Comparison of ENCODE assay signal across 8 mouse cellular contexts in the genomic region with DNA sequence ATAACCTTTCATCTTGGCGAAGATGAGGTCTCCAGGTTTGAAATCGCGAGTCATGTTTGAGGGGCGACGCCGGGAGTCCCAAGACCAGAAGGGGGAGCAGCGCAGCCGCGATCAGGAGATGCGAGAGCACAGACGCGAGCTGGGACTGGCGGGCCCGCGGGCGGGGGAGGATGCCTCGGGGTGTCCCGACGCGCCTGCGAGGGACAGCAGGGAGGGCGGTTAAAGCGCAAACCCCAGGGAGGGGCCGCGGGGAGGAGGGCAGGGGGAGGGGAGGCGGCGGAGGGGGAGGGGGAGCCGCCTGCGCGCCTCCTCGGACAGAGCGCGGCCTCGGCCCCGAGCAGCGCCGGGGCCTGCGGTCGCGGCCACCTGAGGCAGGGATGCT. TPM values are rescaled to one million over a fixed set of nuclear protein-coding genes. Genes with fewer than 3 reads are reported as not detected.
DNase-seq lines count a peak whose midpoint lies in the region; ATAC-seq lines count a peak whose summit lies in the region.

No protein-coding gene starts in this region.

- no peaks in the 10 kb centered on the region for H3K79me2 ChIP-seq in macrophage (ENCODE audit: inconsistent target)

- H3K36me3 ChIP-seq in hindbrain, embryonic 16.5 days (ENCODE audit: control insufficient read depth, insufficient read depth, low read length) = no peaks in the 10 kb centered on the region; the same call in 1 of the 2 replicates
- no peaks in the 10 kb centered on the region for H3K36me3 ChIP-seq in macrophage (ENCODE audit: inconsistent target)

- H3K4me1 ChIP-seq in hindbrain, embryonic 16.5 days (ENCODE audit: control insufficient read depth, insufficient read depth, low read depth, low read length) = peaks cover 15% of the 10 kb centered on the region

- DNase-seq in R1 (ENCODE audit: low read depth, low spot score) = peak; percentile 95
- DNase-seq in cerebellum, postnatal 25 days = peak; percentile 91 to 95
- DNase-seq in frontal cortex, postnatal 36 days (ENCODE audit: low spot score in 2 of 2) = peak; percentile 83 to 85
- DNase-seq in left cerebral cortex, adult 18-20 months (ENCODE audit: low spot score in 2 of 2) = peak; percentile 82 to 89
- peak; percentile 92 for DNase-seq in right cerebral cortex, adult 18-20 months
- peak; percentile 41 for DNase-seq in urinary bladder, postnatal 10 days (ENCODE audit: low spot score)

- 2% methylated on average over 23 of the region's 40 CpGs for WGBS in hindbrain, embryonic 16.5 days
- under 1% methylated on average over 39 of the region's 40 CpGs for WGBS in macrophage (ENCODE audit: missing documents)

- H3K4me3 ChIP-seq in hindbrain, embryonic 16.5 days (ENCODE audit: low read length) = peak overlapping the region; percentile 91
- H3K4me3 ChIP-seq in macrophage (ENCODE audit: inconsistent target) = peak overlapping the region; percentile 45

- ATAC-seq in hindbrain, embryonic 16.5 days = peak; percentile 78

- peak overlapping the region; percentile 100 for H3K27ac ChIP-seq in hindbrain, embryonic 16.5 days (ENCODE audit: low read depth, low read length)
- no peak overlapping the region for H3K27ac ChIP-seq in macrophage

- peak overlapping the region; percentile 62 for H3K4me2 ChIP-seq in hindbrain, embryonic 16.5 days (ENCODE audit: low read length)

- H3K27me3 ChIP-seq in hindbrain, embryonic 16.5 days (replicated peaks; ENCODE audit: control insufficient read depth, insufficient read depth, low read length) = no peaks in the 10 kb centered on the region

- no peaks in the 10 kb centered on the region for H3K9me3 ChIP-seq in hindbrain, embryonic 16.5 days (ENCODE audit: control insufficient read depth, low read length)

- peak overlapping the region; percentile 98 for H3K9ac ChIP-seq in hindbrain, embryonic 16.5 days (ENCODE audit: low read depth, low read length)

RNA-seq across cellular contexts. Expression of gene Psip1, which starts 0.5 kb away (rescaled TPM):
- 227 and 245 TPM in 2 replicates for polyA plus RNA-seq in hindbrain, embryonic 16.5 days (2015; fragmentation: Nextera tagmentation; extraction: Ambion mirVana)
- total RNA-seq in left cerebral cortex, adult 18-20 months (2021) = 100 to 1,000 TPM; 207 to 210 TPM
- 10 to 100 TPM in 21 of 26 experiments, 1 to 10 TPM in 5; 4.2 to 61.8 (median 14.1) TPM for total RNA-seq in macrophage (2018; cell fraction: chromatin; rRNA removed)
- 10 to 100 TPM in 3 of 26 experiments, 1 to 10 TPM in 23; 4.8 to 12.5 (median 7.5) TPM for total RNA-seq in macrophage (2018; cell fraction: cytosol; rRNA removed)
- total RNA-seq in macrophage (2018; cell fraction: nucleus; rRNA removed) = 10 to 100 TPM in 15 of 26 experiments, 1 to 10 TPM in 11; 2.1 to 49.8 (median 11.5) TPM
- polyA plus RNA-seq in macrophage (2018) = 5.6 to 19.2 TPM (median 15.7 TPM) in 3 replicates

RNA-seq across cellular contexts. Expression of gene Ccdc171, which starts 39.6 kb away (rescaled TPM):
- 3.3 and 3.7 TPM in 2 replicates for polyA plus RNA-seq in hindbrain, embryonic 16.5 days (2015; fragmentation: Nextera tagmentation; extraction: Ambion mirVana)
- total RNA-seq in left cerebral cortex, adult 18-20 months (2021) = 1 to 10 TPM; 4.9 to 5.8 TPM
- 10 to 100 TPM in 25 of 26 experiments, 1 to 10 TPM in 1; 8.9 to 59.2 (median 41.3) TPM for total RNA-seq in macrophage (2018; cell fraction: chromatin; rRNA removed)
- 1 to 10 TPM; 1.3 to 4.0 (median 2.0) TPM for total RNA-seq in macrophage (2018; cell fraction: cytosol; rRNA removed)
- total RNA-seq in macrophage (2018; cell fraction: nucleus; rRNA removed) = 10 to 100 TPM in 19 of 26 experiments, 1 to 10 TPM in 7; 5.0 to 29.8 (median 15.7) TPM
- polyA plus RNA-seq in macrophage (2018) = 1.1 to 1.3 TPM (median 1.2 TPM) in 3 replicates

Comparison
In these comparisons a context has a peak if more than half of its experiments do, and no peak if none do; other contexts are left out.
1. DNase-seq: peak in every context shown above with its lines; median percentile 95 in R1; 93 in cerebellum, postnatal 25 days; 92 in right cerebral cortex, adult 18-20 months; 86 in left cerebral cortex, adult 18-20 months; 84 in frontal cortex, postnatal 36 days; 41 in urinary bladder, postnatal 10 days.
2. RNA of gene Psip1, which starts 0.5 kb away (polyA plus RNA-seq): 227 to 245 TPM in hindbrain, embryonic 16.5 days; 5.6 to 19.2 TPM in macrophage; every median in the first group is over 10 times any median in the second.